Mouse (Mus musculus) olfactory bulb, adult 2 months (tissue): ENCODE results near the gene Nav2.

Source experiments
- CTCF ChIP-seq: fragments of 200-500 bp; IDR thresholded peaks from 2 replicates; pipeline ENCODE4 v1.5.1; 2012; ENCODE audit warnings: low read depth, mild to moderate bottlenecking, low read length, moderate library complexity; ENCODE audit not compliant: insufficient read depth
- POLR2A ChIP-seq: fragments of 200-500 bp; IDR thresholded peaks from 2 replicates; pipeline ENCODE4 v1.6.1; 2012; ENCODE audit warnings: mild to moderate bottlenecking, low read depth, low read length, moderate library complexity; ENCODE audit not compliant: insufficient read depth

DNA sequence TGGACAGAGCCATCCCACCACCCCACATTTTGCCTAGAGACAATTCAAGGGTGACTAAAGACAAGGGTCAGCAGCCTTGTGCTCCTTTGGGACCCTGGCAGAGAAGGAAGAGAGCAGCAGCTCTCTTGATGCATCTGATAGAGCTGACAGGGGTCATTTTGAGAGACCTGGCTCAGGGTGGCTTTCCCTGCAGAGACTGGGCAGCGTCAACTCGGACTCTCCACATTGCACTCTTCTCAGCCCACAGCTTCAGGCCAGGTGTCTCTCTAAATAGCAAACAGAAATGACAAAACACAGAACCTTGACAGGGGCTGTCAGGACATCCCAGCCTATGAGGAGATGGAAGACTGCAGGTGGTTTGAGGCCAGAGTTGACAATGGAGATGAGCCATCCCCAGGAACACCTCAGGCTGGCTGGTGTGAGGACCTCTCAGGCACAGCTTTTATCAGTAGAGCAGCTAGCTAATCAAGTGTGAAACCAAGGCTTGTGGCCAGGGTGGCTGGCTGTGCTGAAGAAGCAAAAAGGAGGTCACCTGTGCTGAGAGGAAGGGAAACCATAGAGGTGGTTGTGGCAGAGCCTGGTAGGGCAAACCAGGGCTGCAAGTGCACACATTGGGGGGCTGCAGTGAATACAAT, 283.7 kb downstream of the Nav2 start:
- TF ChIP-seq CTCF, result no peak
- no peak for TF ChIP-seq POLR2A
